Mouse (Mus musculus) testis, postnatal 14 days (tissue): Measurements from ENCODE around the gene Cadps2.

Experiments used
- DNase-seq: peaks from one replicate; pipeline ENCODE4 v3.0.0; 2021; ENCODE audit warnings: low spot score

The Cadps2 gene

GRCm38 (mm10) chr6:23361842-23362451, 477.3 kb downstream of the Cadps2 start:
- no peak for DNase-seq

- DNase-seq: no peak
Measured at GRCm38 (mm10) chr6:23360596-23360995, 478.6 kb downstream of the Cadps2 start.

DNA sequence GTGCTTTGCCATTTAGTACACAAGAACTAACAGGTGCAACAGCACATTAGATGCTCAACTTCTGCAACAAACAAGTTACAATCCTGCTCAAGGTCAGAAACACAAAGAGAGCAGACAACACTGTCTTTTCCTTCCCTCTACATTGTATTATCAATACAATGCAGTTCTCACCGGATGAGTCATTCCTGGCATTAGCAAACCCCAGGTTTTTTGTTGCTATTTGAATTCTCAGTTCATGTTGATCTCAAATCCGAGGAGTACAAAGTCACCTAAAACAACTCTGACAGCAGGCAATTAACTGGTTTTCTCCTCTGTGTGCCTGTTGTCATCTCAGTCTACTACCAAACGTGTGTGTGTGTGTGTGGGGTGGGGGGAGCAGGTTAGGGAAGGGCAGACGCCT, 483.1 kb downstream of the Cadps2 start:
- no peak for DNase-seq

DNA sequence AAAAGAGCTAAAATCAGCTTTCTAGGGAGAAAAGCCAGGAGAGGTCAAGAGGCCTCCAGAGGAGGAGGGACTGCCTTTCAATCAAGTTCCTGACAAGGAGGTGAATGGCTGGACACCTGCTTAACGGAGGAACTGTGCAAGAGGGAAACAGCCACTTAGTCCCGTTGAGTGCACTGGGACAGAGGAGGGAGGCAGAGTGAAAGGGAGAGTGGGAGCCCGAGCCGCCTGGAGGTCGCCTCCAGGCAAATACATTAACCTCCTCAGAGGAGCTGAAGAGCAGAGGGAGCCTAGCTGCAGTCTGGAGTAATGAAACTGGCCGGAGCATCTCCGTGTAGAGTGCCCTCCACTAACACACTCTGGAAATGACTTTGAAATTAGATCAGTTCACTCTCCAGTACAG, 485.7 kb downstream of the Cadps2 start:
- no peak for DNase-seq

- no peak for DNase-seq
Measured at GRCm38 (mm10) chr6:23337411-23338063, 501.7 kb downstream of the Cadps2 start.

DNA sequence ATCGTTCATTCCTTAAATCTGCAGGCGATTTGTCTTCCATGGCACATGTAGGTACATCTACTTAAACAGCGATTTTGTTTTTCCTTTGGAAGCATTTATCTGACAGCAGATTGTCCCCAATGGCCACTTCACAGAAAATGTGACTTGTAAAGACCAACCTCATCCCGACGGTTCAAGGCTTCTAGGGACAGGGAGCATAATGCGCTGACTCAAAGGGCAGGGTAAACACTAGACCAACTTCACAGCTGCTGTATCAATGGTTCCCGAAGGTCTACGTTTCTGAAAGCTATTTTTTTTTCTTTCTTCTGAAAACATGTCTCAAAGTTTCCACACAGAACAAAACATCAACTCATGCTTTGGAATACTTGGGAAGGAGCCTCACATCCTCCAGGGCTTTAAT, 524.3 kb downstream of the Cadps2 start:
- DNase-seq: no peak

DNA sequence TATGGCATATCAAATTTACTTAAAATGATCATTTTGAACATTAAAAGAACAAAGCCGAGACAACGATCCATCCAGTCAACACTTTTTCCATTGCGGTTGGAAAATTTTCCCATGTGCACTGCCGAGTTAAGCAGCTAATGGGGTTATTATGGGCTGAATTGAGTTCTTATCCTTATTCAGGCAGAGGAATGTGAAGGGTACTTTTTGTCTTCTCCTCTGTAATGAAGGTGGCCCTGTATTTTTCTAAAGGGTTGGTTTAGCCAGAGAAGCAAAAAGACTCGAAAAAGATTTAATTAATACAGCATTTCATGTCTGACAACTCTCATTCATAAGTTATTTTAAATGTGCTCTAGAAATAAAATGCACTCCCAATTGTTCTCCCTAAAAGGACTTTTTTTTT, 524.9 kb downstream of the Cadps2 start:
- DNase-seq: no peak

DNA sequence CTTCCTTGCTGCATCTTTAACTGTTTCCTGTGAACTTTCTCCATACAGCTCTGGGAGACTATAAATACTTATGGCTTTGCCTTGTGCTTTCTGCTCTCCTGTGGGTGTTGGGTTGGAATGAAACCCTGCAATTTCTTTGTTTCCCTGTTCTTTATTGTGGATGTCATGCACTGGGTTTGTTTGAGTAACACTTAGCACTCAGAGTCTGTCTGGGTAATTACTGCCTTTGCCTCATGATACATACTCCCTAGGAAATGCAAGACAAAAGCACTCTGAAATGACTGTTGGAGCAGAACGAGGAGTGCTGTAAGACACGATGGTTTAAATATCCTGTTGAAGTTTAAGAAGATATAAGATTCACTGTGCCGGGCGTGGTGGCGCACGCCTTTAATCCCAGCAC, 533.2 kb downstream of the Cadps2 start:
- no peak for DNase-seq

DNA sequence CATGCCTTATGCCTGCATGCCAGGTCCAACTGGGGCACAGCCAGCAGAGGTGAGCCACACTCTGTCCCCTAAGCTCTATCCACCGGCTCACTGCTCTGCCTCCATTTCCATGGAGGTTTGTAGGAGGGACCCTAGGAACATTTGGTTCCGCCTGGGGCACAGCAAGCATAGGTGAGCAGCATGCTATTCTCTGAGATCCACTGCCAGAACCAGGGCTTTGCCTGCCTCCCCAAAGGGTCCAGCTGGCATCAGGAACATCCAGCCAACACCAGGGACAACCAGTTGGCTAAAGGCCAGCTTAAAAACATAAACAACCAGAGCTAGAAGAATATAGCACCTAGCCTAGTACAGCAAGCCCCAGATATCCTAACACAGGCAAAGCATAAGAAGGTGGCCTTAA, 540.6 kb downstream of the Cadps2 start:
- no peak for DNase-seq

DNA sequence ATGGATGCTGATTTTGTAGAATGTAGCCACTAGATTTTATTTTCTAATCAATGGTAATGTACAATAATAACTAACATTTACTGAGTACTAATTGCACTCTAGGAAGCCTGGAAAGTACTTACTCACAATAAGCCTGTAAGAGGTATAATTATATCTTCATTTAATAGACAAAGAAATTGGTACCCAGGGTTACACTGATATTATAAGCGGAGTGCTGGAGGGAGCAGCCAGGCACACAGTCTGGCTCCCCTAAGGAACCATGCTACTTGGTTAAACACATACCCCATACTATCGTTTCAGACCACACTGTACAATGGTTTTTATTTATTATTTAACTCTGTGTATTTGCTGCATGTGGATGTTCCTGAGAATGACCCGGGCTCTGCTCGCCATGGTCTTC, 544.5 kb downstream of the Cadps2 start:
- DNase-seq: no peak

GRCm38 (mm10) chr6:23288752-23289151, 550.5 kb downstream of the Cadps2 start:
- no peak for DNase-seq

DNA sequence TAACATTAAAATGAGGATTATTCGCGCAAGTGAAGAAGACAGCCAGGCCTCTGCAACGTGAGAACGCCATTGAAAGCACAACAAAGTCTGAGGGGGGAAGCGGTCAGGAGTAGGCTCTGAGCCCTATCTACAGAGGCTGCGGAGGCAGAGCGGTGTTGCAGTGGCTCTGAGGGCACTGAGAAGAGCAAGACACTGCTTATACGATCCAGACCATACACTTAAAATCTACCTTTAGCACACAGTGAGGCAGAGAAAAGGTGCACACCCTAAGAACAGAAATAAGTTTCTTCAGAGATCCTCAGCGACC, 557.8 kb downstream of the Cadps2 start:
- no peak for DNase-seq

DNA sequence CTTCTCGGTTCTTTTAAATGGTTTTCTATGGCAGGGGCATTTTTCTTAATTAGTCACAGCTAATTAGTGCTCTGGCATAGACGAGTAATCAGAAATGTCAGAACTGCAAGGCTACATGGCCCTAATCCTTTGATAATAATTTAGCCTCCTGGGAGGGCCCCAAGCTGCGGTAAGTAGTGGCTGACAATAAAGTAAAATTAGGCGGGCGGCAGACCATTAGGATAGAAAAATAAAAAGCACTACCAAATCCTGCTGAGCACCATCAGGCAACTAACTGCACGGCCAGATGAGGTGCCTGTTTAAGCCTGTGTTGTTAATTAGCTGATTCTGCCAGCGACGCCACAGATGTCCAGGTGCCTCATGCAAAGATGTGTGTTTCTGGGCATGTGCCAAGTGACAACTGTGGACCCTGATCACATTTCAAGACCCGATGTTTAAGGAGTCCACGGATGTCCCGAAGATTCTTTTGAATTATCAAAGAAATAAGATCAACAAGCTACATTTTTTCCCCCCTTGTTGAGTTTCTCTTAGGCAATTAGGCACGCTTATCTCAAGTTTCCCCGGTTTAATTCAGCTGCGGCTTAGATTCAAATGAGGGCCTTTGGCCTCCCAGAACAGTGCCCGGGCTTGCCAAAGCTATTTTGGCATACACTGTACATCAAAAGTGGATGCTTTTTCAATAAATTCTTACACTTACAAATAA, 558.3 kb downstream of the Cadps2 start:
- no peak for DNase-seq

- no peak for DNase-seq
Measured at GRCm38 (mm10) chr6:23273483-23273882, 565.7 kb downstream of the Cadps2 start.

DNA sequence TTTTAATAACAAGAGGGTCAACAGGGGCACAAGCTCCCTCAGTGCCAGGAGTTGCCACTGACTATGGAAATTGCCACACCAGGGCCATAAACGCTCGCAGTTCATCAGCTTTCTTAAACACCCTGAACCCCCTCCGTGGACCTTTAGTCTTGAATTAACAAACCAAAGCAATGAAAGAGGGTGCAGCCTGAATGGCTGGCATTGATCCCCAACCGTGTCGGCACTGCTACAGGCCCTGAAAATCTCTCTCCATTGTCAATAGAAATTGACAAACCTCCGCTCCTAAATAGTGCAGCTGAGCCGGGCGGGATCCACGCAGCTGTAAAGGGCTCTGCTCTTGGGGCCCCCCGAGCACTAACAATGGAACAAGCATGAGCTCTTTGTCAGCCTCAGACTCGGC, 566.2 kb downstream of the Cadps2 start:
- no peak for DNase-seq

- no peak for DNase-seq
Measured at GRCm38 (mm10) chr6:23272542-23272941, 566.7 kb downstream of the Cadps2 start.

- DNase-seq: no peak
Measured at GRCm38 (mm10) chr6:23260738-23261050, 578.5 kb downstream of the Cadps2 start.

DNA sequence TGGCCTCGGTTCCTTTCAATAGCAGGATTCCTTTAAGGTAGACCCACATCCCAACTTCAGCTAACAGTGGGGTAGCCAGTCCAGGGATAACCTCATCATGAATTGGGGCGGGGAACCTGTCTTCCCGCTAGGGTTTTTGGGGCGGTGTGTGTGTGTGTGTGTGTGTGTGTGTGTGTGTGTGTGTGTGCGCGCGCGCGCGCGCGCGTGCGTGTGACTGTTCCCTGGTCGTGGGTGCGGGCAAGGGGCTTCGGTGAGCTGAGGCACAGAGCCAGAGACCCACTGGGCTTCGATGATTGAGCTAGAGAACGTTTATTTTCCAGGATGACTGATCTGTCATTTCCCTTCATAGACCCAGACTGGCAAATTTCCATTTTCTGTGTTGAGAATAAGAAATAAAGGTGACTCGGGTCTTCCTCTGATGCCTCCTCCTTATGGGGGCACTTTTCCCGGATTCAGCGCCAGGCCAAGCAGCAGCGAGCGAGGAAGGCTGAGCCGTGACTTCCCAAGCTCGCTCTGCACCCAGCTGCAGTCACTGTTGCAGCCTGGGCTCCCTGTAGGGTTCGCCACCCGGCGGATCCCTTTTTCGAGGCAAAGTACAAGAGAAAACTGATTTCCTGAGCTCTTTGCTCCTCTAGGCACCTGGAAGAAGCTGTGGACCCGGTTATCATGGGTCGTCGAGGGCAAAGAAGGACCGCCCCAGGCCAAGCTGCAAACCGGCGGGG, 579.0 kb downstream of the Cadps2 start:
- no peak for DNase-seq

- DNase-seq: no peak
Measured at GRCm38 (mm10) chr6:23257981-23258380, 581.2 kb downstream of the Cadps2 start.

DNA sequence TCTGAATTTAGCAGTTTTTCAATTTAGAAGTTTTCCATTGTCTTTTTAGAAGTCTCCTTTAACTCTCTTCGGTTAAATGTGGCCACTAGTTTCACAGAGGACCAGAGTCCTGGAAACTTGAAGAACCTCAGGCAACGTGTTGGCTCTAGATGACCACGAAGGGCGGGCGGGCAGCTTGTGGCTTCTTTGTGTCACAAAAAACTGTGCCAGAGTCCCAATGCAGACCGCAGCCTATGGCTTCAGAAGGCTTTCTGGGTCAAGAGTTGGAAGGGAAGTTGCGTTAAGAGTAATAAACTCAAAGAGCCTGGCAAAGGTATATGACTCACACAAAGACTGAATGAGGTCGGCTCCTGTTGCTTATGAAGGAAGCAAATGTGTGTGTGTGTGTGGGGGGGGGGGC, 584.1 kb downstream of the Cadps2 start:
- no peak for DNase-seq

GRCm38 (mm10) chr6:23254644-23255043, 584.6 kb downstream of the Cadps2 start:
- DNase-seq: no peak

- DNase-seq: peak; percentile 27
Measured at GRCm38 (mm10) chr6:23253353-23254311, 585.6 kb downstream of the Cadps2 start.
